Mouse (Mus musculus) forebrain, embryonic 11.5 days (tissue): ENCODE results near the gene Klhl3. TPM values are rescaled to one million over a fixed set of nuclear protein-coding genes. Genes with fewer than 3 reads are reported as not detected.
A peak's percentile ranks its signal among the peaks of the same experiment; 100 is the strongest.

Source experiments
- ATAC-seq: fragments of 200-750 bp; cut with Nextera tagmentation; replicated peaks from 2 replicates; pipeline ENCODE4 v1.8.0; 2017; ENCODE audit warnings: moderate TSS enrichment; ENCODE audit not compliant: low FRiP score
- DNase-seq: peaks from one replicate; pipeline ENCODE4 v3.0.0-alpha.2; 2017; ENCODE audit warnings: low spot score
- H3K27ac ChIP-seq: fragments of 300-500 bp; sonication (generic); 2 replicates; pipeline ENCODE4 v1.5.1; 2014; ENCODE audit warnings: low read depth, low read length
- H3K27me3 ChIP-seq: fragments of 300-500 bp; sonication (generic); 2 replicates; pipeline ENCODE4 v1.6.1; 2014; ENCODE audit warnings: mild to moderate bottlenecking, low read length, mixed read lengths; ENCODE audit not compliant: control insufficient read depth, insufficient read depth
- H3K36me3 ChIP-seq: fragments of 300-500 bp; sonication (generic); 2 replicates; pipeline ENCODE4 v1.6.1; 2014; ENCODE audit warnings: mild to moderate bottlenecking, low read length, moderate library complexity, mixed read lengths; ENCODE audit not compliant: control insufficient read depth, insufficient read depth
- H3K4me1 ChIP-seq: fragments of 300-500 bp; sonication (generic); replicated peaks from 2 replicates; pipeline ENCODE4 v1.6.1; 2014; ENCODE audit warnings: low read length, mixed read lengths; ENCODE audit not compliant: control insufficient read depth, insufficient read depth
- H3K4me2 ChIP-seq: fragments of 300-500 bp; sonication (generic); 2 replicates; pipeline ENCODE4 v1.6.1; 2014; ENCODE audit warnings: low read depth, mild to moderate bottlenecking, low read length, moderate library complexity, mixed read lengths; ENCODE audit not compliant: severe bottlenecking
- H3K4me3 ChIP-seq: fragments of 300-500 bp; sonication (generic); 2 replicates; pipeline ENCODE4 v1.5.1; 2014; ENCODE audit warnings: low read depth, low read length
- H3K9ac ChIP-seq: fragments of 300-500 bp; sonication (generic); 2 replicates; pipeline ENCODE4 v1.6.1; 2014; ENCODE audit warnings: low read length
- H3K9me3 ChIP-seq: fragments of 300-500 bp; sonication (generic); 2 replicates; pipeline ENCODE4 v1.6.1; 2016; ENCODE audit warnings: low read length, mixed read lengths; ENCODE audit not compliant: control insufficient read depth
- WGBS: fragments of 180-500 bp; shearing (Covaris S2); extraction: QIAGEN DNeasy Blood & Tissue Kit; methylation state at CpG from one replicate; pipeline ENCODE4 v1.1.7; 2014; 5-methylcytosine and 5-hydroxymethylcytosine counted together
- polyA plus RNA-seq: library from polyadenylated mRNA; unstranded; fragments of >200 nt; fragmentation: Nextera tagmentation; extraction: Ambion mirVana; gene quantifications from 2 replicates; pipeline ENCODE4 v1.2.1, GENCODE M21; 2014

The Klhl3 gene
- polyA plus RNA-seq, 1 experiment from 2014 or later: 3.1 TPM

GRCm38 (mm10) chr13:58078361-58078760, 35.0 kb downstream of the Klhl3 start:
- no peak for ATAC-seq
- H3K9me3 ChIP-seq: no peaks in the 10 kb centered on the region
- no peak for DNase-seq
- no peaks in the 10 kb centered on the region for H3K4me1 ChIP-seq
- H3K27ac ChIP-seq: no peak overlapping the region
- no peak overlapping the region for H3K9ac ChIP-seq
- no peaks in the 10 kb centered on the region for H3K36me3 ChIP-seq
- H3K4me3 ChIP-seq: no peak overlapping the region
- no peak overlapping the region for H3K4me2 ChIP-seq
- 86% methylated on average over 5 of the region's 5 CpGs for WGBS
- H3K27me3 ChIP-seq: no peaks in the 10 kb centered on the region

- H3K36me3 ChIP-seq: no peaks in the 10 kb centered on the region
- no peak overlapping the region for H3K9ac ChIP-seq
Observed at GRCm38 (mm10) chr13:58074881-58075280, 38.5 kb downstream of the Klhl3 start.

DNA sequence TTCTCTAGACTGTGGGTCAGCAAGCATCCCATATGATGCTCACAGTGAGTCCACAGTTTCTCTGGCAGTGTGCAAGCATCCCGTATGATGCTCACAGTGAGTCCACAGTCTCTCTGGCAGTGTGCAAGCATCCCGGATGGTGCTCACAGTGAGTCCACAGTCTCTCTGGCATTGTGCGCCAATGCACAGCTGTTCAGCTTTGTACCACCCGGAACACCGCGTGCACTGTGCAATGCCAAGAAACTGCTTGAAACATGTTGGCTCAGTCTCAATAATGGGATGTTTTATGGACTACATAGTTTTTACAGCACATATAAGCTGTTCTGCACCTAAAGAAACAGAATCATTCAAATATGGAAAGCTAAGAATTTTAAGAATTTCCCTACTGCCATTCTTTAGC, 38.9 kb downstream of the Klhl3 start:
- no peak overlapping the region for H3K4me3 ChIP-seq
- no peak for DNase-seq
- WGBS: 93% methylated on average over 6 of the region's 6 CpGs

More at GRCm38 (mm10) chr13:58074881-58075280, 38.5 kb downstream of the Klhl3 start:
- no peaks in the 10 kb centered on the region for H3K9me3 ChIP-seq
- DNase-seq (no peak), ATAC-seq (no peak)
- 89% methylated on average over 9 of the region's 9 CpGs for WGBS
- H3K4me2 ChIP-seq: no peak overlapping the region
- no peaks in the 10 kb centered on the region for H3K27me3 ChIP-seq
- no peaks in the 10 kb centered on the region for H3K4me1 ChIP-seq
- H3K4me3 ChIP-seq: no peak overlapping the region
- H3K27ac ChIP-seq: no peak overlapping the region

DNA sequence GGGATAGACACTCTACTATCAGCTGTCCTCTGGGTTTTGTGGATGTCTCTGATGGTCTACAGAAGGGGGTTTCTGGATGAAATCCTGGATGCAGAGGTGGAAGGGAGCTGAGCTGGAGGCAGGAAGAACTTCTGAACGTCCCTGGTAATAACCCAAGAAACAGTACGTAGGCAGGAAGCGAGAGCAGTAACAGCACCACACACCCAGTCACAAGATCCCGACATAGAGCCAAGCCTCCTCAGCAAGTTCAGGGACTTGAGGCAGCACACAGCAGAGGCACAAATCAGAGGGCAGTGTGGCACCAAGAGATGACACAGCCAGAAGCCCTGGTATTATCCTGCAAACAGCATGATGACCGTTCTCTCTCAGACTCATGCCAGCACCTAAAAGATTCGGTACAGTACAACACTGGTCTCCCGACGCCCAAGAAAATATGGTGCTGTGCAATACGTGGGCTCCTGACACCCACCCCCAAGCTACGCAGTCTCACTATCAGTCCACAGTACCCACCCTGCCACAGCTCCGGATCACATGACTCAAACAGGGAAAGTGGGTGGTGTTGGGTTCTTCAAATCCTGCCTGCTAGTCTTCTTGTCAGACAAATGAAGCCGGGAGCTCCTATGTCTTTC, 40.0 kb downstream of the Klhl3 start:
- 89% methylated on average over 12 of the region's 12 CpGs for WGBS
- ATAC-seq (no peak), DNase-seq (no peak)
- H3K4me3 ChIP-seq: no peak overlapping the region
- H3K9ac ChIP-seq: no peak overlapping the region
- H3K27me3 ChIP-seq: no peaks in the 10 kb centered on the region
- no peak overlapping the region for H3K4me2 ChIP-seq
- H3K36me3 ChIP-seq: no peaks in the 10 kb centered on the region
- no peak overlapping the region for H3K27ac ChIP-seq
- no peaks in the 10 kb centered on the region for H3K4me1 ChIP-seq
- H3K9me3 ChIP-seq: no peaks in the 10 kb centered on the region

More for the DNA sequence above, 38.9 kb downstream of the Klhl3 start:
- H3K9me3 ChIP-seq: no peaks in the 10 kb centered on the region
- H3K27me3 ChIP-seq: no peaks in the 10 kb centered on the region
- no peak overlapping the region for H3K27ac ChIP-seq
- no peaks in the 10 kb centered on the region for H3K36me3 ChIP-seq
- no peaks in the 10 kb centered on the region for H3K4me1 ChIP-seq
- H3K4me2 ChIP-seq: no peak overlapping the region
- H3K9ac ChIP-seq: no peak overlapping the region
- ATAC-seq: no peak

DNA sequence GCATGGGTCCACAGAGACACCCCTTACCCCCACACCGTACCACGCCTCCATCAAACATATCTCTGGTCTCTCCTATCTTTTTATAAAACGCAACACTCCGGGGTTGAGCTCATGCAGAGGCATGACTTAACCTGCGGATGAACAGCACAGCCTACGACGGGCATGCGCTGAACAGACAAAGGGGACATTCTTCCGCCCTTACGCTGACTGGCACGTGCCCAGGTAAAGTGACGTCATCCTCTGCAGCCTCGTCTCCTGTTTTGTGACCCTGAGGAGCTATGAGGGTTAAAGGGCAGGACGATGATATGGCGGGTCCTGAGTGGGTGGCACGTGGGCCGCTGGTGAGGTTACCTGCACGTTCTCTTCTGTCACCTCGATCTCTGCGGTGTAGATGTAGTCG, 42.2 kb downstream of the Klhl3 start:
- no peaks in the 10 kb centered on the region for H3K9me3 ChIP-seq
- no peak for DNase-seq
- no peak for ATAC-seq
- no peak overlapping the region for H3K4me2 ChIP-seq
- no peaks in the 10 kb centered on the region for H3K27me3 ChIP-seq
- H3K27ac ChIP-seq: no peak overlapping the region
- no peak overlapping the region for H3K4me3 ChIP-seq
- no peaks in the 10 kb centered on the region for H3K4me1 ChIP-seq
- no peaks in the 10 kb centered on the region for H3K36me3 ChIP-seq
- H3K9ac ChIP-seq: no peak overlapping the region
- 94% methylated on average over 21 of the region's 21 CpGs for WGBS

DNA sequence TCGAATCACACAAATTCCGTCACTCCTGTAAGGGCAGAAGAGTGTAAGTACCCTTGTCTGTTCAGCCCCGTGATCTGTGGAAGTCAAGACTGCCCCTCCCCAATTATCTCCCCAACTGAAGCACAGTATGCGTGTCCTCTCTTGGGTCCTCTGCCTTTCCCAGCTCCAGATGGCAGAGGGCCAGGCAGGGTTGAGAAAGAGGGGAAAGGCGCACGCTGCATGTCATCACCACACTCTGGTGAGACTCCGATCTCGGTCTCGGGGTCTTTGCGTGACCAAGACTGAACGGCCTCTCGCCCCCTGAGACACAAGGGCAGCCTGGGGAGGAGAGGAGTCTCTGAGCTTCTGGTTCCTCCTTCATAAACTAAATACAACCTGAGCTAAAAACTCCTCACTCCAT, 42.9 kb downstream of the Klhl3 start:
- Histone ChIP-seq H3K9ac (no peak overlapping the region), H3K27me3 (no peaks in the 10 kb centered on the region), H3K9me3 (no peaks in the 10 kb centered on the region), H3K4me3 (no peak overlapping the region), H3K4me2 (no peak overlapping the region), H3K27ac (no peak overlapping the region), H3K4me1 (no peaks in the 10 kb centered on the region), H3K36me3 (no peaks in the 10 kb centered on the region)
- 93% methylated on average over 12 of the region's 12 CpGs for WGBS
- ATAC-seq (no peak), DNase-seq (no peak)

- no peak overlapping the region for H3K9ac ChIP-seq
- no peaks in the 10 kb centered on the region for H3K27me3 ChIP-seq
- no peak overlapping the region for H3K4me3 ChIP-seq
- no peak overlapping the region for H3K4me2 ChIP-seq
- no peaks in the 10 kb centered on the region for H3K4me1 ChIP-seq
- WGBS: 93% methylated on average over 15 of the region's 15 CpGs
- no peak for DNase-seq
- no peak overlapping the region for H3K27ac ChIP-seq
- no peaks in the 10 kb centered on the region for H3K9me3 ChIP-seq
- no peak for ATAC-seq
- no peaks in the 10 kb centered on the region for H3K36me3 ChIP-seq
Observed at GRCm38 (mm10) chr13:58068421-58069209, 44.8 kb downstream of the Klhl3 start.

GRCm38 (mm10) chr13:58067540-58068103, 45.8 kb downstream of the Klhl3 start:
- H3K9ac ChIP-seq: no peak overlapping the region
- no peaks in the 10 kb centered on the region for H3K27me3 ChIP-seq
- H3K9me3 ChIP-seq: no peaks in the 10 kb centered on the region
- H3K4me2 ChIP-seq: no peak overlapping the region
- ATAC-seq: peak; percentile 55; the same call in 1 of the 2 replicates
- no peaks in the 10 kb centered on the region for H3K4me1 ChIP-seq
- H3K4me3 ChIP-seq: no peak overlapping the region
- WGBS: 20% methylated on average over 17 of the region's 17 CpGs
- peak; percentile 66 for DNase-seq
- no peaks in the 10 kb centered on the region for H3K36me3 ChIP-seq
- no peak overlapping the region for H3K27ac ChIP-seq
